ENCODE assay signal across 19 mouse cellular contexts in genomic region chr10:83199290-83199689, GRCm38 (mm10).
"Had no signal": no experiment of that assay in that cellular context is flagged by ENCODE, and none has a peak within 500 bp of the region (broad histone marks: within the 10 kb centered on the region; RNA-seq: fewer than 3 reads in every experiment).

No protein-coding gene starts in this region.

- H3K27me3 ChIP-seq: limb, embryonic 13.5 days; liver, embryonic 13.5 days had no signal

- DNase-seq: kidney, postnatal 25 days; layer of hippocampus, adult 9-11 months; liver; liver, embryonic 13.5 days; lung, adult 2 months; lung, postnatal 14 days; lung, postnatal 4 days; midbrain, embryonic 14.5 days; right cerebral cortex, adult 18-20 months; right cerebral cortex, postnatal 14 days; right cerebral cortex, postnatal 4 days; thymus, adult 2 months; thymus, postnatal 14 days; thymus, postnatal 4 days had no signal

- H3K4me3 ChIP-seq: layer of hippocampus, adult 2 months; limb, embryonic 10.5 days; limb, embryonic 13.5 days; liver, embryonic 13.5 days had no signal

- H3K9ac ChIP-seq: limb, embryonic 13.5 days; liver, embryonic 13.5 days had no signal

- H3K27ac ChIP-seq: layer of hippocampus, adult 2 months; limb, embryonic 10.5 days; limb, embryonic 13.5 days; liver, embryonic 13.5 days; stomach, postnatal 0 days had no signal

- H3K4me1 ChIP-seq: limb, embryonic 10.5 days had no signal

- H3K4me2 ChIP-seq: limb, embryonic 13.5 days; liver, embryonic 13.5 days; midbrain, embryonic 11.5 days had no signal

- H3K9me3 ChIP-seq: limb, embryonic 10.5 days; liver, embryonic 13.5 days had no signal

- H3K36me3 ChIP-seq: limb, embryonic 10.5 days; limb, embryonic 13.5 days; liver, embryonic 13.5 days had no signal
